Mouse (Mus musculus): ENCODE data around the gene Pnmt. TPM values are rescaled to one million over a fixed set of nuclear protein-coding genes. Genes with fewer than 3 reads are reported as not detected.

Pnmt gene
- polyA plus RNA-seq, 1 experiment = not detected

GRCm38 (mm10) chr11:98408872-98409271 lies 22.6 kb downstream of the Pnmt start:
- H3K4me1 ChIP-seq (ENCODE audit: control insufficient read depth, insufficient read depth, low read length) = no peaks in the 10 kb centered on the region
- 66% methylated on average over 8 of the region's 8 CpGs for WGBS

GRCm38 (mm10) chr11:98409341-98409822 lies 23.1 kb downstream of the Pnmt start:
- H3K27ac ChIP-seq (ENCODE audit: control insufficient read depth, insufficient read depth, low read depth, low read length, poor library complexity) = no peak overlapping the region
- TF ChIP-seq POLR2A (IDR thresholded peaks at IDR 0.05; ENCODE audit: borderline replicate concordance, control insufficient read depth, low read depth, low read length) = no peak
- no peak for TF ChIP-seq CTCF (IDR thresholded peaks at IDR 0.05; ENCODE audit: control insufficient read depth, insufficient read depth, low read length)
- H3K4me3 ChIP-seq (replicated peaks; ENCODE audit: control insufficient read depth, low read depth, low read length) = no peak overlapping the region
- H3K4me1 ChIP-seq (ENCODE audit: control insufficient read depth, insufficient read depth, low read length) = no peaks in the 10 kb centered on the region
- WGBS = 7% methylated on average over 10 of the region's 10 CpGs

More at GRCm38 (mm10) chr11:98408872-98409271, 22.6 kb downstream of the Pnmt start:
- TF ChIP-seq CTCF (IDR thresholded peaks at IDR 0.05; ENCODE audit: control insufficient read depth, insufficient read depth, low read length) (no peak), POLR2A (IDR thresholded peaks at IDR 0.05; ENCODE audit: borderline replicate concordance, control insufficient read depth, low read depth, low read length) (no peak)
- Histone ChIP-seq H3K4me3 (replicated peaks; ENCODE audit: control insufficient read depth, low read depth, low read length) (no peak overlapping the region), H3K27ac (ENCODE audit: control insufficient read depth, insufficient read depth, low read depth, low read length, poor library complexity) (no peak overlapping the region)

- under 1% methylated on average over 49 of the region's 49 CpGs for whole genome bisulfite sequencing
- 0 out of 2 replicates have a peak, but pooled peaks have one; percentile 10 for TF ChIP-seq POLR2A (IDR thresholded peaks at IDR 0.05; ENCODE audit: borderline replicate concordance, control insufficient read depth, low read depth, low read length)
- no peak for TF ChIP-seq CTCF (IDR thresholded peaks at IDR 0.05; ENCODE audit: control insufficient read depth, insufficient read depth, low read length)
- H3K4me3 ChIP-seq (replicated peaks; ENCODE audit: control insufficient read depth, low read depth, low read length) = no peak within 1 kb of the TSS
- H3K27ac ChIP-seq (ENCODE audit: control insufficient read depth, insufficient read depth, low read depth, low read length, poor library complexity) = peak within 1 kb of the TSS; percentile 7; the same call in 1 of the 2 replicates
- no peaks in the 10 kb centered on the region for H3K4me1 ChIP-seq (ENCODE audit: control insufficient read depth, insufficient read depth, low read length)
Observed at GRCm38 (mm10) chr11:98412273-98412796, 26.1 kb downstream of the Pnmt start, which contains the start of gene Erbb2. Gene Erbb2 (plus strand): TSS chr11:98412470.

GRCm38 (mm10) chr11:98412797-98413301 lies 26.6 kb downstream of the Pnmt start:
- no peaks in the 10 kb centered on the region for H3K4me1 ChIP-seq (ENCODE audit: control insufficient read depth, insufficient read depth, low read length)
- no peak for TF ChIP-seq POLR2A (IDR thresholded peaks at IDR 0.05; ENCODE audit: borderline replicate concordance, control insufficient read depth, low read depth, low read length)
- no peak overlapping the region for H3K4me3 ChIP-seq (replicated peaks; ENCODE audit: control insufficient read depth, low read depth, low read length)
- no peak overlapping the region; the same call in 1 of the 2 replicates for H3K27ac ChIP-seq (ENCODE audit: control insufficient read depth, insufficient read depth, low read depth, low read length, poor library complexity)
- 1% methylated on average over 40 of the region's 40 CpGs for WGBS

- 28% methylated on average over 7 of the region's 7 CpGs for WGBS
- Histone ChIP-seq H3K27ac (ENCODE audit: control insufficient read depth, insufficient read depth, low read depth, low read length, poor library complexity) (no peak overlapping the region), H3K4me3 (replicated peaks; ENCODE audit: control insufficient read depth, low read depth, low read length) (no peak overlapping the region), H3K4me1 (ENCODE audit: control insufficient read depth, insufficient read depth, low read length) (no peaks in the 10 kb centered on the region)
- TF ChIP-seq POLR2A (IDR thresholded peaks at IDR 0.05; ENCODE audit: borderline replicate concordance, control insufficient read depth, low read depth, low read length) = no peak
- TF ChIP-seq CTCF (IDR thresholded peaks at IDR 0.05; ENCODE audit: control insufficient read depth, insufficient read depth, low read length) = no peak
Observed at GRCm38 (mm10) chr11:98413731-98414130, 27.5 kb downstream of the Pnmt start.

GRCm38 (mm10) chr11:98414162-98414561 lies 27.9 kb downstream of the Pnmt start:
- no peaks in the 10 kb centered on the region for H3K4me1 ChIP-seq (ENCODE audit: control insufficient read depth, insufficient read depth, low read length)
- WGBS = 25% methylated on average over 2 of the region's 2 CpGs
- H3K4me3 ChIP-seq (replicated peaks; ENCODE audit: control insufficient read depth, low read depth, low read length) = no peak overlapping the region
- no peak overlapping the region for H3K27ac ChIP-seq (ENCODE audit: control insufficient read depth, insufficient read depth, low read depth, low read length, poor library complexity)
- TF ChIP-seq POLR2A (IDR thresholded peaks at IDR 0.05; ENCODE audit: borderline replicate concordance, control insufficient read depth, low read depth, low read length) (no peak), CTCF (IDR thresholded peaks at IDR 0.05; ENCODE audit: control insufficient read depth, insufficient read depth, low read length) (no peak)

- no peak for TF ChIP-seq CTCF (IDR thresholded peaks at IDR 0.05; ENCODE audit: control insufficient read depth, insufficient read depth, low read length)
- no peak for TF ChIP-seq POLR2A (IDR thresholded peaks at IDR 0.05; ENCODE audit: borderline replicate concordance, control insufficient read depth, low read depth, low read length)
- Histone ChIP-seq H3K4me1 (ENCODE audit: control insufficient read depth, insufficient read depth, low read length) (no peaks in the 10 kb centered on the region), H3K27ac (ENCODE audit: control insufficient read depth, insufficient read depth, low read depth, low read length, poor library complexity) (no peak overlapping the region), H3K4me3 (replicated peaks; ENCODE audit: control insufficient read depth, low read depth, low read length) (no peak overlapping the region)
- 47% methylated on average over 1 of the region's 1 CpGs for WGBS
Observed at GRCm38 (mm10) chr11:98417074-98417473, 30.8 kb downstream of the Pnmt start.

- WGBS = 68% methylated on average over 6 of the region's 6 CpGs
- TF ChIP-seq POLR2A (IDR thresholded peaks at IDR 0.05; ENCODE audit: borderline replicate concordance, control insufficient read depth, low read depth, low read length) = no peak
- no peak for TF ChIP-seq CTCF (IDR thresholded peaks at IDR 0.05; ENCODE audit: control insufficient read depth, insufficient read depth, low read length)
- Histone ChIP-seq H3K4me1 (ENCODE audit: control insufficient read depth, insufficient read depth, low read length) (no peaks in the 10 kb centered on the region), H3K4me3 (replicated peaks; ENCODE audit: control insufficient read depth, low read depth, low read length) (no peak overlapping the region), H3K27ac (ENCODE audit: control insufficient read depth, insufficient read depth, low read depth, low read length, poor library complexity) (no peak overlapping the region)
Observed at GRCm38 (mm10) chr11:98418273-98418672, 32.0 kb downstream of the Pnmt start.

Measured in bone marrow, adult 2 months (tissue).